Mouse (Mus musculus) thymus, postnatal 0 days (tissue): Measurements from ENCODE around the gene Sema3e. TPM values are rescaled to one million over a fixed set of nuclear protein-coding genes. Genes with fewer than 3 reads are reported as not detected.

Source experiments
- DNase-seq: peaks from one replicate; pipeline ENCODE4 v3.0.0-alpha.2; 2015; ENCODE audit warnings: low spot score
- polyA plus RNA-seq: library from polyadenylated mRNA; unstranded; fragments of >200 nt; fragmentation: Nextera tagmentation; extraction: Ambion mirVana; gene quantifications from 2 replicates; pipeline ENCODE4 v1.2.1, GENCODE M21; 2015

The Sema3e gene
- polyA plus RNA-seq, 1 experiment from 2014 or later = 0.20 TPM

DNA sequence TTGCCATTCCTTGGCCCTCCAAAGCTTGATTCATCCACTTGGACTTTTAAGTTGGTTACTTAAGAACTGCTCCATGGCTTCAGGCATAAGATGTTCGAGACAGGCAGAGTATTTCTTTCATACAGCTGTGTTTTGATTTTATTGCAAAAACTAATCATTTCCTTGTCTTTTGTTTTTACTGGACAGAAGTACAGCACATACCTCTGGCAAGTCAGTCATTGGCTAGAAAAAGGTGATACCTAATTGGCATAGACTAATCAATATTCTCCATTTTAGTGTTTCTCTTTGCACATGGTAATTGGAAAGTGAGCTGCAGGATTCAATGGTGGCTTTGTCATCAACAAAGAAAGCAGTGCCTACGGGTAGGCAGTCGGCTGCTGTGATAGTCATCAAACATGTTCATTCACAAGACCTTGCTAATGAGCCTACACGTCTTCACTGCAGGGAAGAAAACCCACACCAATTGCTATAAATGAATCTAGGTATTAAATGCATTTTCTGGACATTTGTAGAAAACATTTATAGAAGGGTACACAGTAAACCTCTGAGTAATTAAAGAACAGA is 37.9 kb downstream of the Sema3e start:
- DNase-seq = no peak

DNA sequence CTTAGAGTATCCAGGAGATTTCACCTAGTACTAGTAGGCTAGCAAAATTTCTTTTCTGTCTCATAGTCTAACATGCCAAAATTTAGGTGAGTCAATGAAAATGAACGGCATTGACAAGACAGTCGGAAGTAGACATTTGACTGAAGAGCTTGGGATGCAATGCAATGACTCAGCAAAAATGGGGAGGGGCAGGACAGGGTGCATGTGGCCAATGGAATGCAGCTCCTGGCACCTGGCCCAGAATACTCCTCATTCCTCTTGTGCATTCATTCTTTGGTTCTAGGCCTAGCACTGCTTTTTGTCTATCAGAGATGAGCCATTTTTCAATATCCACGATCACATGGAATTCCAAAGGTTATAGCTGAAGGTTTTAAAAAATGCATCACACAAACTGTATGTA is 48.1 kb downstream of the Sema3e start:
- no peak for DNase-seq

DNA sequence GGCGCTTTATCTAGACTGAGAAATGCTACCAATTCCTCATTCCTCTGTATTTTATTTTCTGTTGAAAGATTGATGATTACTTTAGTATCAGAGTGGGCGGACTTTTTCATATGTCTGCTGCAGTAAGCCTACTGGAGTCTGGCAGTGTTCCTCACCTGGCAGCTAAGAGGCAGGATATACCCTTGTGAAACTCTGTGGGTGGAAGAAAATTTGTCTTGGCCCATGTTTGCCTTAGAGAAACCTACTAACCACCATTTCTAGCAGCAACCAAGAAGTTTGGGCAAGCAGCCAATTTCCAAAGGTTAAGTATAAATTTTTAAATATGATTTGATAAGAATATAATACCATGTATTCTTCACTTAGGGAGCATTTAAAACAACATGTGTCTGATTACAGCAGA is 63.0 kb downstream of the Sema3e start:
- DNase-seq = no peak

DNA sequence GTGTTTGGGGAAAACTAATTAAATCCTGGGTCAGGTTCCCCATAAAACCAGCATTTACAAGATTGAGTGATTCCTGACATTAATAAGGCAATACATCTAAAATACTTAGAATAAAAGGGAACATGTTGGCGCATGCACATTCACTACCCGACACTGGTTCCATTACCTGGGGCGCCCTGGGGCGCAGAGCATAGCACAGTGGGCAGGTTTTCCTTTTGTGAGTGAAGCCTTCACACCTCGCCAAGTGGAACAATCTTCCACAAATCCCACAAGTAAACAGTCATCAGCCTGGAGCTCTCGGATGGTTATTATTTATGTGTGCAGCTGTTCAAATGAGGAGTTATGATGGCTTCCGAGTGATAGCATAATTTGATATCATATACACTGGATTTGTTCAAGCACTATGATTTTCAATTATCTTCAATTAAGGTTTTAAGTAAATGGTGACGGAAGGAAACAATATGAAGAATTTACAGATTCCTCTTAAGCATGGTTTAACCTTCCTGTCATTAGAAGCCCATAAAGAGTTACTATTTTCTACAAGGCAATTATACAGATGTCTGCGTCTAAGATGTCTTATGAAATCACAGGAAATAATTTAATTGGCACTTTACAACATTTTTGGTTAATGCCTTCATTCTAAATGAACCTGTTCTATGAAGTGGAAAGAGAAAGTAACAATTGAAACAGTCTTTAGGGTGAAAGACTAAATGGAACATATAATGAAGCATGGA is 65.0 kb downstream of the Sema3e start:
- DNase-seq = no peak

DNA sequence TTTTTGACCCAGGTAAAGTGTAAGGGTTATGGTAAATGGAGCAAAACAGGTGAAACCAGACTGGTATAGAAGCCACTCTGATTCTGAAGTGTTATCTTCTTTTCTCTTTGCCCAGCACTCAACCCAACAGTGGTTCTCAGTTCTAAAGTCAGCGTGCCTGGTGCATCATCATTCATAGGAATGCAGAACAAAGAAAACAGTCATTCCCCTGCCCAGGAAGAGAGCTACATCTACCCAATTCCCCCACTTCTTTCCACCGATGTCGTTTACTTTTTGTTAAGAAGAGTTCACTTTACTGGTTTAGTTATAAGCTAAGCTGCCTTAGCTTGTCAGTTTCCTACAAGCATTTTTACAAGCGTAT is 65.5 kb downstream of the Sema3e start:
- no peak for DNase-seq

DNA sequence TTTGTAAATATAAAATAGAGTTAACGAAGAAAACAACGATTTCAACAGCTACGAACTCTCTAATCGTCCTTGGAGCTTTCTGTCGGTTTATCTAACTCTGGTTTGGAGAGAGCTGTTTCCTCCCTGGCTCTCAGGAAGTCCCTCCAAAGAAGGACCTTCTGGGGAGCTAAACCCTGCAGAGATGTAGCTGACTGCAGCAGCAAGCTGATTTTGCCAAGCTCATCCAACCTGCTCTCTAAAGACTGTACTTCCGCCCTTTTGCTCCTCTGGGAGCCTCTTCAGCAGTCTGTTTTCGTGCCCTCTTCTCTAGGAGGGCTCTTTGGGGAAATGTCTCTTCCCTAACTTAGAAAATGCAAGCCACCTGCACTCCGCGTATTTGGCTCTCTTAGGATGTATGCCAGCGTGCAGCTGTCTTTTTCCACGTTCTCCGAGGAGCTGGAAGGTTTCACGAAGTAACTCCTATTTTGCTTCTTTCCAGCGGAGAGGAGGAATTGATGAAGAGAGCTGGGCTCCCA is 67.2 kb downstream of the Sema3e start:
- no peak for DNase-seq

DNA sequence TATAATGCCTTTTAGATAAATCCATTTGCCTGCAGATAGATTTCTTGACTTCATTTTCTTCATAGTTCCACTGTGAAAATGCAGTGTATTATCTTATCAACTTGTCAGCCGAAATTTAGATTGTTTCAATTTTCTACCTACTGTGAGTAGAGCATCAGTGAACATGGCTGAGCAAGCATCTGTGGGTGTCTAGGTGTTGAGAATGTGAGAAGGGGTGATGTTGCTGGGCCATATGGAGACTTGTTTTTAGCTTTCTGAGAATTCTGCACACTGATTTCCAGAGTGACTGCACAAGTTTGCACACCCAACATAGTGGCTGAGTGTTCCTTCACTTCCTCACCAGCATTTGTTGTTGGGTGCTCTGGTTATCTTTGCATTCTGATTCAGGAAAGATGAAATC is 71.1 kb downstream of the Sema3e start:
- DNase-seq = no peak

DNA sequence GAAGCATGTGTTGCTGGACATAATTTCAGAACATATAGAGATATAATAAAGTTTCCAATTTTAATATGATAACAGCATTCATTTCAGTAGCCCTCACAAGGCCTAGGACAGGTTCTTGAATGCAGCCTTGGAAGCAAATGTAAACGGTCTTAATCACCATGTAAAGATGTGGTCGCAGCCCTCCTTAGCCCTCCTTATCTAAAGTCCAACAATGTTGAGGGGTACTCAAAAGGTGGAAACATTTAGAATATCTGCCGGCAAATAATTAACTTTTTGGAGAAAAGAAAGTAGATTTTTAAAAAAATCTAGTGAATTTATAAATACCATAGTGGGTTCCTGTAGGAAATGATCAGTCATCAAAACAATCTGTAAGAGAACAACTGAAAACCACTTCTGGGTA is 73.6 kb downstream of the Sema3e start:
- DNase-seq = no peak

DNA sequence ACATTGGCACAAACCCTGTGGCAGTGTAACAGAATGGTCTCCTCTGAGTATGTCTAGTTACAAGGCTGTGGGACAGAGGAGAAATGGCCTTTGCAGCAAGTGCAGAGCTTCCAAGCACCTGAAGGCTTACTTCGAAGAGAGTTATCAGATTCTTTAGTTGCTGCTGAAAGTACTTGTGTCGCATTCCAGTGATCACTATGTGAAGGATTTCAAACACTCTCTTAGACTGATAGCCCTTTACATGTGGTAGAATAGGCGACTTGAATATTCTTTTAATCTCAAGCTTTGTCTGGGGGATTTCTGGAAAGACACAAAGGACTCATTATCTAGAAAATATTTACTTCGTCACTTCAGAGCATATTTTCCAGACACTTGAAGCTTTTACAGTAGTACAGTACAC is 82.3 kb downstream of the Sema3e start:
- DNase-seq = no peak

DNA sequence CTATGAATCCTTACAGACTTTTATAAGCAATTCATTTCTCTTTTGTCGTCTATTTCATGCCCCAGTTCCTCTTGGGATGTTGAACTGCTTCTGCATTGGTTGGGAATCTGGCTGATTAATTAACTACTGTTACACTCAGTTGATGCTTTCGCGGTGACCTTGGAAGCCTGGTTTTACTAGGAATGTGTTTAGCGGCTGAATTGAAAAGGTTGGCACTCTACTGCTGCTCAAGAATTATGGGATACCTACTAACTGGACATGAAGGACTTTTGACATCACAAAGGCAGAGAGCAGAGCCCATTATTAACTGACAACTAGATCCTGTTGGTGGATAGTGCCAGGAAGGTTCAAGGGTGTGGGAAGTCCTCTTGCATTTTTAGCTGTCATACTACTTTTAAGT is 83.9 kb downstream of the Sema3e start:
- DNase-seq = no peak

DNA sequence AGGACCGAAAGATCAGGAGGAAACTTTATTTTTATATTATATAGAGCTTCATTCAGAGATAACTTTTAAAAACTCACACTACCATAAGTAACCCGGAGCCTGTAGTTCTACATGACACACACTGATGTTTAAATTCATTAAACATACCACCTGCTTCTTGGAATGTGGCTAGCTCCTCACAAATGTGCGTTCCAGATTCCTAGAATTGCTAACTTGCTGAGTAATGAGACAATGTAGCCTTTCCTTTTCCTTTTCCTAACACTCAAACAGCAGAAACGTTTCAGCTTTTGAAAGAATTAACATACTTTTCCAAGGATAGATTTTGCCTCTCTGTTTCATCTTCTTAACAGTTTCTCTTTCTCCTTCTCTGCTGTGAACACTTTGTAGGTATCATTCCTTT is 86.3 kb downstream of the Sema3e start:
- no peak for DNase-seq

DNA sequence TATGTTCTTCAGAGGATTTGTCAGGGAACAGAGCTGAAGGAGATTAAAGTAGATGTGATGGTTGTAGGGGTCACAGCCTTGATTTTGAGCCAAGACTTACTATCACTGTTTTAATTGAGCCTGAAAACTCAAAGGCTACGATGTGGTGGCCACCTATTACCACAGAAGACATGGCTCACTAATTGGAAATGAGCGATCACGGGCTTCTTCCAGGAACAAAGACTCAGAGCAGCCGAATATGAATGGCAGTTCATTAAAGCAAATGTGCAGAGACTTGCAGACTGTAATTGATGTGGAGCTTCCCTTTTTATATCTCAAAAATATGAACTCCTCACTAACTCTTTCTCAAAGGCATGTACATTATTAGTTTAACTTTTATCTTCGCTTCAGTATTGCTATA is 96.8 kb downstream of the Sema3e start:
- no peak for DNase-seq

DNA sequence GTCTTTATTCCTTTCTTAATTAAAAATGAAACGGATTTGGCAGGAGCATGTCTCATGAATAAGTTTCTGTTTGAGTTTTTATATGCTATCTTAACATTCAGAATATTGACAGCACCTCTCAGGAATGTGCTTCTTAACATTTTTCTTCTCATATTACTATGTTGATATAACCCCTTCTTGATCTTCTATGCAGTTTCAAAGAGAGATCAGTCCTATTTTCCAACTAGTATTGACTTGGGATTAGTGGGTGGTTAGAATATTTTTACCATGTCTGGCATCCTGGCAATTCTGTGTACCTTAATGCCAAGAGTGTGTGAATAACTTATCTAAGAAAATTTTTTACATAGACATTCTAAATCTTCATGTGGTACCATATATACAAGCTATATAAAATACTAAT is 101.5 kb downstream of the Sema3e start:
- no peak for DNase-seq

DNA sequence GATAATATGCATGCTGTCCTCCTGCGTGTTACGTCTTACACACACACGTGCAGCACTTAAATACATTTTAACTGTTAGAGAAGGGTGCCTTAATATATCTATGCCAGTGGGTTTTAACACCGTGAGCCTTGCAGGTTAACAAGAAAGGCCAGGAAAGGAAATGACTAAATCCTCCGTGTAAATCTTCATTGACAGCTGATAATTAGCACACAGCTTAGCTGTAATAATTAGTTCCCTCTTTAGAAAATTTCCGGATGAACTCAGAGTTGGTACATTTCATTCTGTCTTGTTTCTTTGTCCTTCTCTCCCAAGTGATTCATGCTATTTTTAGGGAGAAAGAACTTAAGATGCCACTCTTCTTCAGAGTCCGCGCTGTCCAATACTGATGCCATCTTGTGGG is 110.9 kb downstream of the Sema3e start:
- no peak for DNase-seq

DNA sequence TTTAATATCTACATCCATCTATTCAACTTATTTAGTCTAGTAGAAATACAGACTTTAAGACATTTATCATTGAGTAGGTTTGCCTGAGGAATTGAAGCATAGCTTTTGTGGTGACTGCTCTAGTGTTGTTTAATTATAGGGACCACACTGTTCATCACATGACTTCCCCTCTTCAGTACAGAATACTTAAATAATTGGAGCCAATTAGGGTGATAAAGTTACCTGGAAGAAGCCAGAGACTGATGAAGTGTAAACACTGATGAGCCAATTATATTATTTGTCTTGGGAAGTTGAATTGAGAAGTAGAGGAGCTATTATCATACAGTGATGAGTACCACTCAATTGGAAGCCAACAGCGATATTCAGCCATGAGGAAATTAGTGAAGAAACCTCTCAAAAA is 113.6 kb downstream of the Sema3e start:
- no peak for DNase-seq

DNA sequence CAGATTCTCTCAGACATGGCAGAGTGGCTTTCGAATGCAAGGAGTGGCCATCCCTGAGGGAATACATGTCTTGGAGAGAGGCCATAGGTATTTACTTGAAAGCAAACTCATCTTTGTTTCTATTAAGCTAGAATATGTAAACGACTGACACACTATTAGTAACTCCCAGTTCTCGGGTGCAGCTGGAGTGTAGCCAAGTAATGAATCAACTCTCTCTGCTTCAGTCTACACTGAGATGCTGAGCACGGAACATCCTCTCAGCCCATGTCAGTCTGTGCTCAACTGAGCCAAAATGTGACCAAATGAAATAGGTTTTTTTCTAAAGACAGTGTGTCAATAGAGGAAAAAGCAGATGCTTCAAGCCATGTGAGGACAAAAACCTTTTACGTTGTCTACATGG is 137.5 kb downstream of the Sema3e start:
- no peak for DNase-seq

DNA sequence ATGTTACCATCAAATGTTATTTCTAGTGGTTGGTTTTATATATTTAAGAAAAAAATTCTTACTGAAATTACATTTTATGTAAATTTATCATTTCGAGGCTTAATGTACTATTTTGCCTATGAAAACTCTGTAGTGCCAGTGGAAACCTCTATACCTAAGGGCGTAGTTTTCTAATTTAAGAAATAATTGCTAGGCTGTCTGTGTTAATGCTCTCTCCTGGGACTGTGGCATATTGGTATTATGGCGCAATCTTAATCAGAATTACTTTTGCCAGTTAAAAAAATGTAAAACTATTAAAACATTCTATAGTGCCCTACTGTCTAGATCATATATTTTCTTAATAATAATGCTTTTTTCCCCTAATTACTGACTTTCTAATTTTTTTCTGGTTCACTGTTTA is 138.2 kb downstream of the Sema3e start:
- no peak for DNase-seq

DNA sequence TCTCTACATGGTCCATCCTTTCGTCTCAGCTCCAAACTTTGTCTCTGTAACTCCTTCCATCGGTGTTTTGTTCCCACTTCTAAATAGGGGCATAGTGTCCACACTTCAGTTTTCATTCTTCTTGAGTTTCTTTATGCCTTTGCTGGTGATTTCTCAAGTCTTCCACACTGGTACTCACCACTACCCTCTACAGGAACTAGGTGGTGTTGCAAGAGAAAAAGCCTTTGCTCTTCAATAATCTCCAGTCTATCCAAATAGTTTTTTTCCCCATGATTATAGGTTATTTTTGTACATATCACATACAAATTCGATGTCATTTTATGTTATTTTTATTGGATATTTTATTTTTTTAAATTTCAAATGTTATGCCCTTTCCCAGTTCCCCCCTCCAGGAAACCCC is 142.7 kb downstream of the Sema3e start:
- DNase-seq = no peak

DNA sequence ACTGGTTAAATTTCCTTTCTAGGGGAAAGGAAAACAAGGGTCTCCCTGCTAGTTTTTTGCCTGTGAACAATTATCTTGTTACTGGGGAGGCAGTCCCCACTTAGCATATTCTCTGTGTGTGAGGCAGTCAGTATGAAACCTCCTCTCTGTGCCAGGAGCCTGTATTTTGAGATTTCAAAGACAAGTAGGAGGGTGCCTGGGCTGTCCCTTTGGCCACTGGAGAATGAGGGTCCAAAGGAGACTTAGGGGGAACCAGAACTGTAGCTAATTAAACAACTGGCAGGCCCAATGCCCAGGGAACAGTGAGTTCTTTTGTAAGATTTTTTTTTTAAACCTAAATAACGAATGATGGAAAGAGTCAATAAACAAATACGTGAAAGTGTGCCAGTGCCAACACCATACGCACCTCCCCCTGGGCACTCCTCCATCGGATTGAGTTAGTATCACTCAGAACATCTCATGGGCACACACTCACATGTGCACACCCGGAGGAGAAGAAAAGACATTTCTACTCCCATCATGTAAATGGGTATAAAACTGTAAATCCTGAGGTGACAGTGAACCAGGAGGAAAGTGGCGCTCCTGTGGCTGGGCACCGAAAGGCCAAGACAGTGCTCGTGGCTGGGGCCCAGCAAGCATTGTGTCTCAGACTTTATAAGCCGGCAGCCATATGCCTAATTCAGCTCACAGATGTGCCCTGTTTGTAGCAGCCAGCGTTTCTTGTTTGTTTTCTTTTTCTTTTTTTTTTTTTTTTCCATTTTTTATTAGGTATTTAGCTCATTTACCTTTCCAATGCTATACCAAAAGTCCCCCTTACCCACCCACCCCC is 148.5 kb downstream of the Sema3e start:
- no peak for DNase-seq

DNA sequence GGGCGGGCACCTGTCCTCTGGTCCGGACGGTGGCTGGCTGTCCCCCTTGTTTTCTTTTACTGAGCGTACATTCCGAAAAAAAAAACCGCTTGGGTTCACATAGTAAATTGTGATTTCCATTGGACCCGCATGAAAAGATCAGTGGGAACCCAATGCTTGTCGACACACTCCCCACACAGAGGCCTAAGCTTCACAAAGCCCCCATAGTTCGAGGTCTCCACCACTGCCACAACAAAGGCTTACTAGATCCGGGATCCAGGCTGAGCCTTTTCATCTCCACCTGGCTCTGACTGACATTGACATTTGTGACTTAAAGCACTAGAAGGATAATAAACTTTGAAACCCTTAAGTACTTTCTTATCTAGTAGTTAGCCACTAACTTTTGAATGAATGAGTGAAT is 155.5 kb downstream of the Sema3e start:
- no peak for DNase-seq

DNA sequence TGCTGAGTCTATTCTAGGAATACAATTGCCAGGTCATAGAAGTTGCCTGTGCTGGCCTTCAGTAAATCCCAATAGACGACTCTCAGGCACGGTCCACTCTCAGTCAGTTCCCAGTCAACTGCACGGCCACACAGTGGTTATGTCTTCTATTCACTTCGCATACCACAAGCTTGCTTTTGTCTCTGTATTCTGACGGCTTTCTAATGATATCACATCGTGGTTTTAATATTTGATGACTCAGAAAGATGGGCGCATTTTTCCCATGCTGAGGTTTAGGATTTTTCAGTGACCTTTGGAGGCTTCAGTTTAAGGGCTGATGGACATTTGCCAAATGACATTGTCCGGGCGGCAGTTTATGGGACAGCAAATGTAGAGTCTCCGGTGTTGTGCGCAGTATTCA is 157.1 kb downstream of the Sema3e start:
- no peak for DNase-seq

DNA sequence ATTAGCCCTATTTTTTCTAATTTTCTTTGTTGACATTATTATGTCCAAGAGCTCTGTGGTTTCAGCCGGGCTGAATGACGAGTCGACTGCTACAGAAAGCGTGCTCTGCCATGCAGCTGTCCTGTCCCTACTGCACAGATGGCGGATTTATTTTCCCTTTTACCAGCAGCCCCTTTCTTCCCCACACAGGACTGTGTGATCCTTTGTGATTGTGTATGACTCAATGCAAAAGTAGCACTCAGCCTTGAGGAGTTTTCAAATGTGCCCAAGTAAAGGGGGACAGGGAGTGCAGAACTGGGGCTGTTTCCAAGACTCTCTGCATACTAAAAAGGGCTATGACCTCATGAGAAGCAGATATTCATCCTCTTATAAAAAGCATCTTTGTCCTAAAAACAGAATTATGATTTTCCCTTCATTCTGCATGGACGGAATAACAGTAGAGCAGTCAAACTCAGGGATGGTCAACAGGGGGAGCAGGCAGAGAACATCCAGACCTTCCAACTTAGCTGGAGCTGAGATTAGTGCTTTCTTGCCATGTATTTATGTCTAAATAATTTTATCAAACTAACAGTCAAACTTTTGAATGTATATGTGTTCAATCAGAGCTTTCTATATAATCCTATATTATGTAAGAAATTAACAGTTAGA is 170.2 kb downstream of the Sema3e start:
- DNase-seq = no peak
